Mouse (Mus musculus) brain, embryonic 14.5 days (tissue): ENCODE results near the gene Pamr1.

Experiments used
- CTCF ChIP-seq: fragments of 200-500 bp; IDR thresholded peaks from 2 replicates; pipeline ENCODE4 v1.5.1; 2012; ENCODE audit warnings: inconsistent platforms, mild to moderate bottlenecking, moderate library complexity, borderline replicate concordance; ENCODE audit not compliant: insufficient read depth, insufficient read length; ENCODE audit errors: extremely low read depth
- POLR2A ChIP-seq: fragments of 200-500 bp; IDR thresholded peaks from 2 replicates; pipeline ENCODE4 v1.6.1; 2012; ENCODE audit warnings: mild to moderate bottlenecking, inconsistent platforms, borderline replicate concordance; ENCODE audit not compliant: poor library complexity, insufficient read depth, insufficient read length, severe bottlenecking; ENCODE audit errors: extremely low read depth

GRCm38 (mm10) chr2:102622176-102622575 lies 72.4 kb downstream of the Pamr1 start:
- TF ChIP-seq POLR2A (no peak), CTCF (no peak)
